Mouse (Mus musculus): ENCODE measurements around the gene Pde4d. TPM values are rescaled to one million over a fixed set of nuclear protein-coding genes. Genes with fewer than 3 reads are reported as not detected.

Gene Pde4d
- polyA plus RNA-seq, 2 experiments, result 11.7 to 17.3 TPM

DNA sequence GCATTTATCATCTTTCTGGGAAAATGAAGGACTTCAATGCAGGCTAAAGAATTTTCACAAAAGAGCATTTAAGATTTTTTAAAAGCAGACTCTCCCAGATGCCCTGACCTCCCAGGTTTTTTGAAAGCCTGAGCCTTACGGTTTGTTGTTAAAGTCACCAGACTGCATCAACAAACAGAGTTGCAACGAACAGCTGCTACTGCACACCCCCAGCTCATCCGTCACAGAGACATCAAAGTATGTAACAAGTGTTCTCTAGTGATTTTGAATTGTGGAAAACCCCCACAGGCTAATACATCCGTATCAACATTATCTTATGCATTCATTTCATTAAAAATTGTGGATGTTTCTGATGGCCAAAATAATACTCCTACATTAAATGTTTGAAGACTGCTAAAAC, 841.2 kb downstream of the Pde4d start:
- 36% methylated on average over 4 of the region's 4 CpGs for WGBS
- Histone ChIP-seq H3K9me3 (ENCODE audit: control insufficient read depth, low read length) (no peaks in the 10 kb centered on the region), H3K4me2 (replicated peaks; ENCODE audit: low read depth, low read length, severe bottlenecking) (no peak overlapping the region), H3K4me1 (ENCODE audit: control insufficient read depth, insufficient read depth, low read length) (no peaks in the 10 kb centered on the region), H3K4me3 (replicated peaks; ENCODE audit: low read length) (no peak overlapping the region), H3K27ac (replicated peaks; ENCODE audit: low read depth, low read length) (no peak overlapping the region), H3K9ac (ENCODE audit: low read depth, low read length, severe bottlenecking) (no peak overlapping the region), H3K27me3 (ENCODE audit: control insufficient read depth, insufficient read depth, low read length) (no peaks in the 10 kb centered on the region), H3K36me3 (ENCODE audit: control insufficient read depth, insufficient read depth, low read length) (no peaks in the 10 kb centered on the region)
- DNase-seq (ENCODE audit: low spot score) (no peak), ATAC-seq (ENCODE audit: low FRiP score, low read depth) (no peak)
- TF ChIP-seq POLR2A (IDR thresholded peaks at IDR 0.05; ENCODE audit: borderline replicate concordance, extremely low read depth, insufficient read depth, insufficient read length), result no peak

DNA sequence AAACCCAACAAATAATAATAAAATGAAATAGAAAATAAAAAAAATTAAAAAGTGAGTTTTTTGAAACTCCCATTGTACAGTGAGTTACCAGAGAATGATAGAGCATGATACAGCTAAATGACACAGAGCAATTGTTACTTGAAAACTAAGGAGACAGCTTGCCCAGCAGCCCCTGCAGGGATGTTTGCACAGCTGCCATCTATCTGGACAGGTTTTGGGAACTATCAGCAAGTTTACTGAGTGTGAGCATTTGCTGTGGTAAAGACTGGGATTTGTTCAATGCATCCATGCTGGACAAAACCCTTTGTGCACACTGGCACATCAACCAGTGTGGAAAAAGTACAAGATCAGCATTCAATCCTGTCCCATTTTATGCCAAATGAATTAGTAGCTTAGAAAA, 843.3 kb downstream of the Pde4d start:
- Histone ChIP-seq H3K27ac (replicated peaks; ENCODE audit: low read depth, low read length) (no peak overlapping the region), H3K9ac (ENCODE audit: low read depth, low read length, severe bottlenecking) (no peak overlapping the region), H3K4me3 (replicated peaks; ENCODE audit: low read length) (no peak overlapping the region), H3K36me3 (ENCODE audit: control insufficient read depth, insufficient read depth, low read length) (no peaks in the 10 kb centered on the region), H3K4me2 (replicated peaks; ENCODE audit: low read depth, low read length, severe bottlenecking) (no peak overlapping the region), H3K9me3 (ENCODE audit: control insufficient read depth, low read length) (no peaks in the 10 kb centered on the region), H3K4me1 (ENCODE audit: control insufficient read depth, insufficient read depth, low read length) (no peaks in the 10 kb centered on the region), H3K27me3 (ENCODE audit: control insufficient read depth, insufficient read depth, low read length) (no peaks in the 10 kb centered on the region)
- no peak for TF ChIP-seq POLR2A (IDR thresholded peaks at IDR 0.05; ENCODE audit: borderline replicate concordance, extremely low read depth, insufficient read depth, insufficient read length)
- ATAC-seq (ENCODE audit: low FRiP score, low read depth) (no peak), DNase-seq (ENCODE audit: low spot score) (no peak)

- DNase-seq (ENCODE audit: low spot score) (no peak), ATAC-seq (ENCODE audit: low FRiP score, low read depth) (no peak)
Measured at GRCm38 (mm10) chr13:109296347-109297037, 846.7 kb downstream of the Pde4d start.

DNA sequence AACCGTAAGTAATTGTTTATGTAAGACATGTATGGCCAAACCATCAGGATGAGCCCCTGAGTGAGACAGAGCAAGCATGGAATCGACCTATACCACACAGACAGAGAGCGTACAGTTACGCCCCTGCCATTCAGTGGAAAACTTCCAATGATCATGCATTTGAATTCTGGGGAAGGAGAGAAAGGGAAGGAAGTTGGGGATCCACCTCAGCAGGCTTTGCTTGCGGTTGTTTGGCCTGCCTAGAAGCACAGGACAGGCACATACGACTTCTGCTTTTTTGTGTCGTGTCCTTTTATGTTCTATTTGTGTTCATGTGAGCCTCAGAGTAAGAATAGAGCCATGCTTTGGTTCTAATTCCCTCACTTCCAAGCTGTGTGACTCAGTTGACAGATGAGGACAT, 849.1 kb downstream of the Pde4d start:
- no peak overlapping the region for H3K4me3 ChIP-seq (replicated peaks; ENCODE audit: low read length)
- no peak for DNase-seq (ENCODE audit: low spot score)
- no peaks in the 10 kb centered on the region for H3K36me3 ChIP-seq (ENCODE audit: control insufficient read depth, insufficient read depth, low read length)
- H3K27ac ChIP-seq (replicated peaks; ENCODE audit: low read depth, low read length), result no peak overlapping the region
- H3K4me1 ChIP-seq (ENCODE audit: control insufficient read depth, insufficient read depth, low read length), result no peaks in the 10 kb centered on the region
- no peak overlapping the region for H3K9ac ChIP-seq (ENCODE audit: low read depth, low read length, severe bottlenecking)
- TF ChIP-seq POLR2A (IDR thresholded peaks at IDR 0.05; ENCODE audit: borderline replicate concordance, extremely low read depth, insufficient read depth, insufficient read length), result no peak
- H3K27me3 ChIP-seq (ENCODE audit: control insufficient read depth, insufficient read depth, low read length), result no peaks in the 10 kb centered on the region
- H3K9me3 ChIP-seq (ENCODE audit: control insufficient read depth, low read length), result no peaks in the 10 kb centered on the region
- no peak overlapping the region for H3K4me2 ChIP-seq (replicated peaks; ENCODE audit: low read depth, low read length, severe bottlenecking)
- 81% methylated on average over 7 of the region's 7 CpGs for WGBS
- ATAC-seq (ENCODE audit: low FRiP score, low read depth), result no peak

More at GRCm38 (mm10) chr13:109296347-109297037, 846.7 kb downstream of the Pde4d start:
- no peak overlapping the region for H3K4me2 ChIP-seq (replicated peaks; ENCODE audit: low read depth, low read length, severe bottlenecking)
- 83% methylated on average over 3 of the region's 3 CpGs for WGBS
- no peak for TF ChIP-seq POLR2A (IDR thresholded peaks at IDR 0.05; ENCODE audit: borderline replicate concordance, extremely low read depth, insufficient read depth, insufficient read length)
- H3K27ac ChIP-seq (replicated peaks; ENCODE audit: low read depth, low read length), result no peak overlapping the region
- no peak overlapping the region for H3K9ac ChIP-seq (ENCODE audit: low read depth, low read length, severe bottlenecking)
- H3K36me3 ChIP-seq (ENCODE audit: control insufficient read depth, insufficient read depth, low read length), result no peaks in the 10 kb centered on the region
- H3K4me3 ChIP-seq (replicated peaks; ENCODE audit: low read length), result no peak overlapping the region
- H3K27me3 ChIP-seq (ENCODE audit: control insufficient read depth, insufficient read depth, low read length), result no peaks in the 10 kb centered on the region
- H3K9me3 ChIP-seq (ENCODE audit: control insufficient read depth, low read length), result no peaks in the 10 kb centered on the region
- H3K4me1 ChIP-seq (ENCODE audit: control insufficient read depth, insufficient read depth, low read length), result no peaks in the 10 kb centered on the region

DNA sequence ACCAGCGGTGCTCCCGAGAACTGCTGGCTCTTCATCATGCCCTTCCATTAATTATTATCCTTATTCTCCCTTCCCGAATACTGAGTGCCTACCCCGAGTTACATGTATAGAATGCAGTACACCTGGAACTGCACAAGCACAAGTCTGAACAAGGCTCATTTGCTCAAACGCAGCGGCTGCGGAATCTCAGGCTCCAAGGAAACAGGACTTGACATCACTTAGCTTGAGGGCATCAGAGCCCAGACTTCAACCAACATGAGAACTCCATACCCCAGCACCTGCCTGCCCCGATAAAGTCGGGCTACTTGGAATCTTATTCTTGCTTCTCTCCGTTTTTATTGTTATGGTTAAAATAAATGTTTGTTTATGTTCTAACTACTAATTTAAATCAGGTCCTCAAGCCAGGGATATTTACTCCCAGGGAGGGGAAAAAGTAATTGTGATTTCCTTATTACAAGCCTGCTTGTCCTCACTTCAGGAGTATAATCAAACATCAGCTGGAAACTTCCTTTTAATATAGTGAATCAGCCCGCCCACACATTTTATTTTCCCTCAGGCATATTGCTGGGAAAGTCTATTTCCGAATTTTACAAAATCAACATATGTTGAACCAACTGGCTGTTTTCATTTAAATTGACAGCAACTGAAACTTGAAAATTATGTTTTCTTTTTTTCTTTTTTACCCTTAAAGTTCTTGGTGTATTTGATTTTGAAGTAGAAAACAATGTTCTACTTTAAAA, 849.9 kb downstream of the Pde4d start:
- Histone ChIP-seq H3K27ac (replicated peaks; ENCODE audit: low read depth, low read length) (no peak overlapping the region), H3K4me3 (replicated peaks; ENCODE audit: low read length) (no peak overlapping the region), H3K9me3 (ENCODE audit: control insufficient read depth, low read length) (no peaks in the 10 kb centered on the region), H3K36me3 (ENCODE audit: control insufficient read depth, insufficient read depth, low read length) (no peaks in the 10 kb centered on the region), H3K4me1 (ENCODE audit: control insufficient read depth, insufficient read depth, low read length) (no peaks in the 10 kb centered on the region), H3K4me2 (replicated peaks; ENCODE audit: low read depth, low read length, severe bottlenecking) (no peak overlapping the region), H3K27me3 (ENCODE audit: control insufficient read depth, insufficient read depth, low read length) (no peaks in the 10 kb centered on the region), H3K9ac (ENCODE audit: low read depth, low read length, severe bottlenecking) (no peak overlapping the region)
- WGBS, result 66% methylated on average over 12 of the region's 12 CpGs
- ATAC-seq (ENCODE audit: low FRiP score, low read depth) (no peak), DNase-seq (ENCODE audit: low spot score) (no peak)
- TF ChIP-seq POLR2A (IDR thresholded peaks at IDR 0.05; ENCODE audit: borderline replicate concordance, extremely low read depth, insufficient read depth, insufficient read length), result no peak

Data from limb, embryonic 14.5 days (tissue).